Mouse (Mus musculus): Measurements from ENCODE around the gene Ccdc169. TPM values are rescaled to one million over a fixed set of nuclear protein-coding genes. Genes with fewer than 3 reads are reported as not detected.

The Ccdc169 gene
- polyA plus RNA-seq, 1 experiment: not detected

DNA sequence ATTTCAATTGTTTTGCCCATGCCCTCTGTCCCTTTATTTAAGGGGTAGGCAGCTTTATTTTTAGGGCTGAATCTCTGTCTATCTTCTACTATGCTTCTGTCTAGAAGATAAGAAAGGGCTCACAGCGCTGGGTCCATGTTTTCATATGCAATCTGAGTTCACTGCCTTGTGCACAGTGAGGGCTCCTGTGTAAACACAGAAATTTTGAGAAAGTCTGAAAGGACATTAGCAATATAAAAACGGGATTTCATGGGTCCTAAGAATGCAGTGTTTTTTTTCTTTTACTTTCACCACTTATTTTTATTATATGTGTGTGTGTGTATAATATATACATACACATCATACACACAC, 40.5 kb upstream of the Ccdc169 start:
- no peaks in the 10 kb centered on the region for H3K4me1 ChIP-seq (ENCODE audit: control insufficient read depth, insufficient read depth, insufficient read length)
- no peak overlapping the region for H3K27ac ChIP-seq (ENCODE audit: insufficient read depth, low read length)
- 74% methylated on average over 2 of the region's 2 CpGs for WGBS
- H3K27me3 ChIP-seq (ENCODE audit: control insufficient read depth, insufficient read depth, low read length): no peaks in the 10 kb centered on the region
- no peak overlapping the region for H3K4me3 ChIP-seq (ENCODE audit: extremely low read depth, insufficient read depth, insufficient read length)
- no peaks in the 10 kb centered on the region for H3K36me3 ChIP-seq (ENCODE audit: control insufficient read depth, insufficient read depth, low read length)
- TF ChIP-seq POLR2A (IDR thresholded peaks at IDR 0.05; ENCODE audit: low read depth, low read length): no peak
- TF ChIP-seq CTCF (IDR thresholded peaks at IDR 0.05; ENCODE audit: extremely low read depth, insufficient read depth, insufficient read length, insufficient replicate concordance): no peak
- no peak for DNase-seq (ENCODE audit: low read depth in 1 of 2, low spot score in 2 of 2)

DNA sequence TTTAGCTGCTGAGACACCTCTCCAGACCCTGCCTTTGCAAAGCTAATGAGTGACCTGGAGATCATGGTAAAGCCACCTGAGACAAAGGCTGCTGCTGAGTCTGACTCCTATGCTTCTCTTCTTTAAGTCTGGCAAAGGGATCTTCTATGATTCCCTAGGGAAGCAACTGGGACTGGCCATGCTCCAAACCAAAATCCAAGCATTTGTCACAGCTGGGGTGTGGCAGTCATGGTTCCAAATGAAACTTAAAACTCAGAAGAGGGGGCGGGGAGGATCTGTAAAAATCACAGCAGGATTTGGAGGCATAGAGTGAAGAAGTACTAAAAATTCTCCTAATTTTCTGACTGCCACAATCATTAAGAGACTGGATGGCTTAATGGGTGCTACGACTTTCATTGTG, 40.0 kb upstream of the Ccdc169 start:
- no peak overlapping the region for H3K4me3 ChIP-seq (ENCODE audit: extremely low read depth, insufficient read depth, insufficient read length)
- no peak for DNase-seq (ENCODE audit: low read depth in 1 of 2, low spot score in 2 of 2)
- H3K27ac ChIP-seq (ENCODE audit: insufficient read depth, low read length): no peak overlapping the region
- no peaks in the 10 kb centered on the region for H3K4me1 ChIP-seq (ENCODE audit: control insufficient read depth, insufficient read depth, insufficient read length)
- H3K27me3 ChIP-seq (ENCODE audit: control insufficient read depth, insufficient read depth, low read length): no peaks in the 10 kb centered on the region
- TF ChIP-seq POLR2A (IDR thresholded peaks at IDR 0.05; ENCODE audit: low read depth, low read length) (no peak), CTCF (IDR thresholded peaks at IDR 0.05; ENCODE audit: extremely low read depth, insufficient read depth, insufficient read length, insufficient replicate concordance) (no peak)
- 87% methylated on average over 2 of the region's 2 CpGs for WGBS
- no peaks in the 10 kb centered on the region for H3K36me3 ChIP-seq (ENCODE audit: control insufficient read depth, insufficient read depth, low read length)

DNA sequence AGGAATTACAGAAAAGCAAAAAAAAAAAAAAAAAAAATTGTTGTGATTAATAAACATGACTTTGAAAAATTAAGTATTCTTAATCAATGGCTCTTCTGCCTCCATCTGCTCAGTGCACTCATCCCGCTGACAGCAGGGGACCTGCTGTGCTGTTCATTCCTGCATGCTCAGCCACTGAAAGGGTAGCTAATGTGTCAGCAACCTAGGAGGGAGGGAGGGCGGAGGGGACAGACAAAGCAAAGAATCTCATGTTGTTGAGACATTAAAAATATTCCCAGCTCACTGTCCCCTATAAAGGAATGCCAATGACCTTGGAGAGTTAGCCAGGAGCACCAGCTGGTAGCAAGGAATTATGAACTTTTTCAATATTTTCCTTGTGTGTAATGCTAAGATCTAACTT, 39.1 kb upstream of the Ccdc169 start:
- TF ChIP-seq POLR2A (IDR thresholded peaks at IDR 0.05; ENCODE audit: low read depth, low read length): no peak
- no peak for TF ChIP-seq CTCF (IDR thresholded peaks at IDR 0.05; ENCODE audit: extremely low read depth, insufficient read depth, insufficient read length, insufficient replicate concordance)
- Histone ChIP-seq H3K27me3 (ENCODE audit: control insufficient read depth, insufficient read depth, low read length) (no peaks in the 10 kb centered on the region), H3K4me1 (ENCODE audit: control insufficient read depth, insufficient read depth, insufficient read length) (no peaks in the 10 kb centered on the region), H3K36me3 (ENCODE audit: control insufficient read depth, insufficient read depth, low read length) (no peaks in the 10 kb centered on the region), H3K27ac (ENCODE audit: insufficient read depth, low read length) (no peak overlapping the region), H3K4me3 (ENCODE audit: extremely low read depth, insufficient read depth, insufficient read length) (no peak overlapping the region)
- 94% methylated on average over 2 of the region's 2 CpGs for WGBS
- no peak for DNase-seq (ENCODE audit: low read depth in 1 of 2, low spot score in 2 of 2)

DNA sequence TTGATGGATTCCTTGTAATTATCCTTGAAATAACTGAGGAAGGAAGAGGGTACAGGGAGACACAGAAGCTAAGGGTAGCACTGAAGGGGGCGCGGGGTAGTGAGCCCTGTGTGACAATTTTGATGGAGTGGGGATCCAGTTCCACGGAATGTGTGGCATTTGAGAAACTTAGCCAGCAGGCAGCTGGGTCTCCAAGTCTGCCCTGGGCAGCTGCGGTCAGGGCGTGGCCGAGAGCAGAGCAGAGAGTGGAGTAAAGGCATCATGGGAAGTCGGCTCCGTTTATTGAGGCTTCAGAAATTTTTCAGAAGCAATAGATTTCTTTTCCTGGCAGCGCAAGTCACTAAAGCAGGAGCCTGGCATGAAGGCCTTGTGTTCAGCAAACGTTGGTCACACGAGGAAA, 38.1 kb upstream of the Ccdc169 start:
- Histone ChIP-seq H3K27me3 (ENCODE audit: control insufficient read depth, insufficient read depth, low read length) (no peaks in the 10 kb centered on the region), H3K4me1 (ENCODE audit: control insufficient read depth, insufficient read depth, insufficient read length) (no peaks in the 10 kb centered on the region), H3K27ac (ENCODE audit: insufficient read depth, low read length) (no peak overlapping the region), H3K36me3 (ENCODE audit: control insufficient read depth, insufficient read depth, low read length) (no peaks in the 10 kb centered on the region), H3K4me3 (ENCODE audit: extremely low read depth, insufficient read depth, insufficient read length) (no peak overlapping the region)
- TF ChIP-seq CTCF (IDR thresholded peaks at IDR 0.05; ENCODE audit: extremely low read depth, insufficient read depth, insufficient read length, insufficient replicate concordance): no peak
- TF ChIP-seq POLR2A (IDR thresholded peaks at IDR 0.05; ENCODE audit: low read depth, low read length): no peak
- 85% methylated on average over 11 of the region's 11 CpGs for WGBS
- no peak for DNase-seq (ENCODE audit: low read depth in 1 of 2, low spot score in 2 of 2)

DNA sequence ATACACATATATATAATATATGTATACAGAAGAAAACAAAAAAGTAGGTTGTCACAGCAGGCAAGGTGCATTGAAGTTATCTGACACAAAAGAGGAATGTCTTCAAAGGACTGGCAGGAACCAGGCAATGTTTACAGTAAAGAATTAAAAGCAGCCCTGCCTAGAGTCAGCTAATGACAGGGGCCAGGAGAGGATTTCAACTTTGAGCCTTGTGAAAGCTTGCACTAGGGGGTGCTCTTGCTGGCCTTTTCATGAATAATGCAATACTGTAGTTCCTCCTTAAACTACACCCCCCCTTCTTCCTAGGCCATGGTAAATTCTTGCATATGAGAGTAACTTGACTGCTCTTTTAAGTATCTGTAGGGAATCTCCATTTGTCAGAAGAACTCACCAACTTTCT, 36.0 kb upstream of the Ccdc169 start:
- Histone ChIP-seq H3K27ac (ENCODE audit: insufficient read depth, low read length) (no peak overlapping the region), H3K4me3 (ENCODE audit: extremely low read depth, insufficient read depth, insufficient read length) (no peak overlapping the region), H3K27me3 (ENCODE audit: control insufficient read depth, insufficient read depth, low read length) (no peaks in the 10 kb centered on the region), H3K4me1 (ENCODE audit: control insufficient read depth, insufficient read depth, insufficient read length) (no peaks in the 10 kb centered on the region), H3K36me3 (ENCODE audit: control insufficient read depth, insufficient read depth, low read length) (no peaks in the 10 kb centered on the region)
- DNase-seq (ENCODE audit: low read depth in 1 of 2, low spot score in 2 of 2): no peak
- no peak for TF ChIP-seq POLR2A (IDR thresholded peaks at IDR 0.05; ENCODE audit: low read depth, low read length)
- no peak for TF ChIP-seq CTCF (IDR thresholded peaks at IDR 0.05; ENCODE audit: extremely low read depth, insufficient read depth, insufficient read length, insufficient replicate concordance)

DNA sequence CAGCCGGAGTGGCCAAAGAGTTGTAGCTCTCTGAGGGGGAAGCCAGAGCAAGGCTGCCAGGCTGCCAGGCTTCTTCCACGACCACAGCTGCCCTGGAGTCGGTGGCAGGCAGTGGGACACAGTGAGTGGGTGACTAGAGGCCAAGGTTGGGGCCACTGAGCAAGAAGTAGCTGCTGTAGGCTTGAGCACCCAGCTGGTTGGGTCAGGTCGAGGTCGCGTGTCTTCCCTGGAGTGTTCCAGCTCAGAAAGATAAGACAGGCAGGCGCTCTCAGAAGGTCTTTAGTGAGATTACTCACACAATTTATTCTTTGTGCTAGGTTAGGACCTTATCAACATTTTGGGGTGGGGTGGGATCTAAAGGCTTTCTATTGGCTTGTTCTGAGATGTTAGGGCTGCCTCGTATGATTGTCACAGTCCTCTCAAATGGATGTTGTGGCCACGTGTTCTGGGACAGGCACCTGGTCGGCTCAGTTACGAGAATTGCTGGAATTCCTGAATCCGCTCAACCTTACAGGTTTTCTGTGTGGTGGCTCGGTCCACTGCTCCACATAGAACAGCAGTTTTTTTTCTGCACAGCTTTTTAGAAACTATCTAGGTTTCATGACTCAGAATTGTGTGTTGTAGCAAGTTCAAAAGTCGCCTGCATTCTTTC, 31.6 kb upstream of the Ccdc169 start:
- no peak overlapping the region for H3K4me3 ChIP-seq (ENCODE audit: extremely low read depth, insufficient read depth, insufficient read length)
- TF ChIP-seq CTCF (IDR thresholded peaks at IDR 0.05; ENCODE audit: extremely low read depth, insufficient read depth, insufficient read length, insufficient replicate concordance) (no peak), POLR2A (IDR thresholded peaks at IDR 0.05; ENCODE audit: low read depth, low read length) (no peak)
- no peaks in the 10 kb centered on the region for H3K4me1 ChIP-seq (ENCODE audit: control insufficient read depth, insufficient read depth, insufficient read length)
- no peaks in the 10 kb centered on the region for H3K36me3 ChIP-seq (ENCODE audit: control insufficient read depth, insufficient read depth, low read length)
- no peak for DNase-seq (ENCODE audit: low read depth in 1 of 2, low spot score in 2 of 2)
- 91% methylated on average over 14 of the region's 14 CpGs for WGBS
- H3K27me3 ChIP-seq (ENCODE audit: control insufficient read depth, insufficient read depth, low read length): no peaks in the 10 kb centered on the region
- no peak overlapping the region for H3K27ac ChIP-seq (ENCODE audit: insufficient read depth, low read length)

DNA sequence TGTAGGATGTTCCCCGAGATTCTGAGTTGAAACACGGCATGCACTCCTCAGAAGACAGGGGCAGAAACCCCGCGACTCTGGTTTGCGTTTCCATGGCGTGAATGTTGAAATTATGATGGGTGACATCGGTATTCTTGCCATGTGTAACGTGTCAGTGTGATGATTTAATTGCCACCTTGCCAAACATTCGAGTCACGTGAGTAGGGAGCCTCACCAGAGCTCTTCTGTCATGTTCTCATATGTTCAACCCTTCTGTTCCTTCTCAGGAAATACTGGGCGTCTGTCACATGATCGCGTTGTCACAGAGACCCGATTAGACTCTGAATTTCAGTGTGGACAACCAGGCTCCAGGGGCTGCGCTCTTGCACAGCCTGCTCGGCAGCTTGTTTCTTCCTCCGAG, 31.1 kb upstream of the Ccdc169 start:
- H3K4me1 ChIP-seq (ENCODE audit: control insufficient read depth, insufficient read depth, insufficient read length): no peaks in the 10 kb centered on the region
- 92% methylated on average over 17 of the region's 17 CpGs for WGBS
- DNase-seq (ENCODE audit: low read depth in 1 of 2, low spot score in 2 of 2): no peak
- H3K4me3 ChIP-seq (ENCODE audit: extremely low read depth, insufficient read depth, insufficient read length): no peak overlapping the region
- H3K27me3 ChIP-seq (ENCODE audit: control insufficient read depth, insufficient read depth, low read length): no peaks in the 10 kb centered on the region
- TF ChIP-seq POLR2A (IDR thresholded peaks at IDR 0.05; ENCODE audit: low read depth, low read length) (no peak), CTCF (IDR thresholded peaks at IDR 0.05; ENCODE audit: extremely low read depth, insufficient read depth, insufficient read length, insufficient replicate concordance) (no peak)
- H3K27ac ChIP-seq (ENCODE audit: insufficient read depth, low read length): no peak overlapping the region
- no peaks in the 10 kb centered on the region for H3K36me3 ChIP-seq (ENCODE audit: control insufficient read depth, insufficient read depth, low read length)
